Comparison of ENCODE assay signal across 8 mouse cellular contexts in genomic region chr1:134196386-134196785, GRCm38 (mm10). TPM values are rescaled to one million over a fixed set of nuclear protein-coding genes. Genes with fewer than 3 reads are reported as not detected.
A peak's percentile ranks its signal among the peaks of the same experiment; 100 is the strongest.
DNase-seq lines count a peak whose midpoint lies in the region; ATAC-seq and TF ChIP-seq lines count a peak whose summit lies in the region.

No protein-coding gene starts in this region.

- peak overlapping the region; percentile 89 for H3K27ac ChIP-seq in CH12.LX (ENCODE audit: insufficient read depth, low read depth)
- no peak overlapping the region for H3K27ac ChIP-seq in embryonic facial prominence, embryonic 14.5 days (replicated peaks; ENCODE audit: low read depth, low read length)
- peak overlapping the region; percentile 71 for H3K27ac ChIP-seq in heart, postnatal 0 days (ENCODE audit: low read depth)
- peak overlapping the region; percentile 28; the same call in 1 of the 2 replicates for H3K27ac ChIP-seq in small intestine, adult 2 months (ENCODE audit: insufficient read depth, low read depth, low read length)

- peak overlapping the region; percentile 55 to 66 (median 56) for H3K4me3 ChIP-seq in CH12.LX (replicated peaks in 1 of 3; ENCODE audit: low read depth in 2 of 3, low read length in 2 of 3, poor library complexity in 1 of 3)
- no peak overlapping the region for H3K4me3 ChIP-seq in embryonic facial prominence, embryonic 14.5 days (ENCODE audit: low read depth, low read length)
- H3K4me3 ChIP-seq in heart, postnatal 0 days (ENCODE audit: low read depth, low read length), result no peak overlapping the region
- H3K4me3 ChIP-seq in small intestine, adult 2 months (ENCODE audit: low read depth, low read length), result no peak overlapping the region

- peak; percentile 39; the same call in 1 of the 2 replicates for TF ChIP-seq POLR2A in CH12.LX (IDR thresholded peaks at IDR 0.05; ENCODE audit: low read depth, low read length)
- TF ChIP-seq POLR2A in small intestine, adult 2 months (IDR thresholded peaks at IDR 0.05; ENCODE audit: low read depth, low read length), result no peak

- no peaks in the 10 kb centered on the region for H3K36me3 ChIP-seq in CH12.LX (replicated peaks in 1 of 2; ENCODE audit: control insufficient read depth in 1 of 2, insufficient read depth in 1 of 2, low read length in 1 of 2)
- H3K36me3 ChIP-seq in embryonic facial prominence, embryonic 14.5 days (ENCODE audit: control insufficient read depth, insufficient read depth, low read length), result no peaks in the 10 kb centered on the region
- no peaks in the 10 kb centered on the region for H3K36me3 ChIP-seq in heart, postnatal 0 days (replicated peaks; ENCODE audit: control insufficient read depth, insufficient read depth, low read length)
- H3K36me3 ChIP-seq in small intestine, adult 2 months (ENCODE audit: control insufficient read depth, insufficient read depth, low read length), result no peaks in the 10 kb centered on the region

- in situ Hi-C loops in CH12.LX (cut with MboI; ENCODE audit: low pct_ligation_motif_present, low pct_unique_long_range_greater_than_20kb, low sequenced_read_pairs), result loop anchor here (5.0 to 10.0 kb wide), 2 partner anchors 36 to 98 kb away; no protein-coding TSS in a partner anchor

- TF ChIP-seq CTCF in CH12.LX (conservative IDR thresholded peaks at IDR 0.05 in 1 of 2, IDR thresholded peaks at IDR 0.05 in 1 of 2; ENCODE audit: low read depth in 2 of 2, low read length in 2 of 2), result peak; percentile 89 to 91
- TF ChIP-seq CTCF in heart, postnatal 0 days (IDR thresholded peaks at IDR 0.05; ENCODE audit: low read depth), result peak; percentile 75
- TF ChIP-seq CTCF in small intestine, adult 2 months (IDR thresholded peaks at IDR 0.05; ENCODE audit: extremely low read depth, insufficient read length, insufficient replicate concordance, low read depth, low read length), result peak; percentile 82

- H3K9me3 ChIP-seq in CH12.LX (replicated peaks; ENCODE audit: low read length), result no peaks in the 10 kb centered on the region
- H3K9me3 ChIP-seq in embryonic facial prominence, embryonic 14.5 days (ENCODE audit: control insufficient read depth, low read length), result no peaks in the 10 kb centered on the region
- no peaks in the 10 kb centered on the region for H3K9me3 ChIP-seq in heart, postnatal 0 days (replicated peaks; ENCODE audit: control insufficient read depth, low read length)

- no peaks in the 10 kb centered on the region for H3K79me2 ChIP-seq in CH12.LX (replicated peaks; ENCODE audit: control insufficient read depth, extremely low read depth, insufficient read depth, poor library complexity, severe bottlenecking)

- 45% methylated on average over 4 of the region's 4 CpGs for WGBS in embryonic facial prominence, embryonic 14.5 days
- 57% methylated on average over 4 of the region's 4 CpGs for WGBS in heart, postnatal 0 days
- WGBS in small intestine, adult 2 months, result 37% methylated on average over 4 of the region's 4 CpGs

- TF ChIP-seq RAD21 in CH12.LX (IDR thresholded peaks at IDR 0.05; ENCODE audit: low read depth, low read length), result peak; percentile 71

- DNase-seq in CH12.LX (ENCODE audit: extremely low read depth) (peak; percentile 99), adipocyte (ENCODE audit: low spot score) (peak; percentile 74)
- DNase-seq in embryonic facial prominence, embryonic 14.5 days (ENCODE audit: low spot score), result peak; percentile 59
- peak; percentile 16 for DNase-seq in heart, postnatal 0 days (ENCODE audit: low spot score)
- peak; percentile 92 for DNase-seq in layer of hippocampus, adult 9-11 months
- peak; percentile 85 for DNase-seq in lung, postnatal 25 days (ENCODE audit: low spot score)

- 0 out of 2 replicates have a peak, but pooled peaks have one; percentile 5 for ATAC-seq in embryonic facial prominence, embryonic 14.5 days (ENCODE audit: low read depth)
- peak; percentile 37 for ATAC-seq in heart, postnatal 0 days (ENCODE audit: insufficient read depth, low read depth)
- no peak for ATAC-seq in erythroid progenitor cell, adult 5-6 weeks (replicated peaks; ENCODE audit: low FRiP score, poor library complexity, severe bottlenecking)

- no peaks in the 10 kb centered on the region for H3K27me3 ChIP-seq in CH12.LX (replicated peaks)
- H3K27me3 ChIP-seq in embryonic facial prominence, embryonic 14.5 days (replicated peaks; ENCODE audit: control insufficient read depth, insufficient read depth, low read length), result no peaks in the 10 kb centered on the region
- no peaks in the 10 kb centered on the region for H3K27me3 ChIP-seq in heart, postnatal 0 days (ENCODE audit: control insufficient read depth, insufficient read depth, low read length)
- H3K27me3 ChIP-seq in small intestine, adult 2 months (ENCODE audit: control insufficient read depth, insufficient read depth, low read length), result no peaks in the 10 kb centered on the region

- peak; percentile 99 for TF ChIP-seq EP300 in CH12.LX (IDR thresholded peaks at IDR 0.05; ENCODE audit: low read length)
- TF ChIP-seq EP300 in heart, postnatal 0 days (IDR thresholded peaks at IDR 0.05; ENCODE audit: low read depth), result no peak

- peaks cover 31 to 94% of the 10 kb centered on the region in 2 experiments for H3K4me1 ChIP-seq in CH12.LX (ENCODE audit: control insufficient read depth in 1 of 2, insufficient read depth in 2 of 2)
- H3K4me1 ChIP-seq in embryonic facial prominence, embryonic 14.5 days (ENCODE audit: control insufficient read depth, insufficient read depth, low read length), result peaks cover 15% of the 10 kb centered on the region
- peaks cover 27% of the 10 kb centered on the region for H3K4me1 ChIP-seq in heart, postnatal 0 days (ENCODE audit: control insufficient read depth, insufficient read depth)
- 0 out of 2 replicates have a peak, but pooled peaks cover 5% of the 10 kb centered on the region for H3K4me1 ChIP-seq in small intestine, adult 2 months (ENCODE audit: control insufficient read depth, insufficient read depth, insufficient read length, low read length)

- peak overlapping the region; percentile 64 for H3K9ac ChIP-seq in CH12.LX (ENCODE audit: insufficient read depth, low read depth)
- no peak overlapping the region for H3K9ac ChIP-seq in embryonic facial prominence, embryonic 14.5 days (ENCODE audit: low read depth, low read length)
- H3K9ac ChIP-seq in heart, postnatal 0 days (replicated peaks; ENCODE audit: low read depth, low read length), result no peak overlapping the region

- H3K4me2 ChIP-seq in CH12.LX (ENCODE audit: insufficient read depth, low read depth, poor library complexity, severe bottlenecking), result peak overlapping the region; percentile 73
- no peak overlapping the region for H3K4me2 ChIP-seq in embryonic facial prominence, embryonic 14.5 days (ENCODE audit: low read depth, low read length)
- peak overlapping the region; percentile 8; the same call in 1 of the 2 replicates for H3K4me2 ChIP-seq in heart, postnatal 0 days (ENCODE audit: low read depth, low read length)

- dilution Hi-C loops in CH12.LX (cut with MboI; ENCODE audit: extremely low pct_ligation_motif_present, extremely low pct_unique_long_range_greater_than_20kb, low sequenced_read_pairs), result no loop called here

TF ChIP-seq in CH12.LX, 34 proteins besides CTCF, POLR2A, EP300 and RAD21 (continues in another document):
- TF ChIP-seq BHLHE40 (IDR thresholded peaks at IDR 0.05; ENCODE audit: low read depth, low read length), result peak; percentile 75
- peak; percentile 100 for TF ChIP-seq IRF4 (IDR thresholded peaks at IDR 0.05; ENCODE audit: low read depth, low read length)
- TF ChIP-seq USF2 (conservative IDR thresholded peaks at IDR 0.05; ENCODE audit: low read depth, low read length), result no peak; the same call in 1 of the 2 replicates
- TF ChIP-seq SMC3 (IDR thresholded peaks at IDR 0.05; ENCODE audit: low read depth, low read length), result peak; percentile 87
- TF ChIP-seq ELF1 (IDR thresholded peaks at IDR 0.05; ENCODE audit: low read depth, low read length), result peak; percentile 56; the same call in 1 of the 2 replicates
- peak; percentile 98 for TF ChIP-seq ETS1 (conservative IDR thresholded peaks at IDR 0.05; ENCODE audit: low read depth, low read length)
- peak; percentile 75 for TF ChIP-seq JUN (IDR thresholded peaks at IDR 0.05; ENCODE audit: insufficient read depth, low read depth, low read length)

RNA-seq across cellular contexts. Expression of gene Mybph, which starts 3.1 kb away (rescaled TPM):
- total RNA-seq in CH12.LX (2012; rRNA removed) (0.25 TPM in 2 replicates), CH12.LX (2014; rRNA removed) (0.51 and 0.62 TPM in 2 replicates)
- 2.4 and 3.0 TPM in 2 replicates for polyA plus RNA-seq in CH12.LX (2012; ENCODE audit: insufficient read length, low read depth)
- polyA plus RNA-seq in embryonic facial prominence, embryonic 14.5 days (2014; fragmentation: Nextera tagmentation; extraction: Ambion mirVana), result 151 and 157 TPM in 2 replicates
- total RNA-seq in heart, postnatal 0 days (2014; rRNA removed; ENCODE audit: low replicate concordance), result not detected in 2 replicates
- 0.12 TPM in 2 replicates for polyA plus RNA-seq in heart, postnatal 0 days (2015; fragmentation: Nextera tagmentation; extraction: Ambion mirVana)
- 0.05 and 0.08 TPM in 2 replicates for polyA plus RNA-seq in small intestine, adult 2 months (2012; rRNA removed)
- total RNA-seq in erythroid progenitor cell, adult 5-6 weeks (2015; ENCODE audit: low replicate concordance), result not detected in 2 replicates
- 0.39 TPM in 1 of 2 replicates, not detected in the other for total RNA-seq in erythroid progenitor cell, adult 5-6 weeks (2017; ENCODE audit: low replicate concordance)

RNA-seq across cellular contexts. Expression of gene Chil1, which starts 14.4 kb away (rescaled TPM):
- total RNA-seq in CH12.LX (2012; rRNA removed), result 1.5 and 1.7 TPM in 2 replicates
- 6.1 and 6.3 TPM in 2 replicates for total RNA-seq in CH12.LX (2014; rRNA removed)
- 6.7 and 10.2 TPM in 2 replicates for polyA plus RNA-seq in CH12.LX (2012; ENCODE audit: insufficient read length, low read depth)
- 23.3 and 27.0 TPM in 2 replicates for polyA plus RNA-seq in embryonic facial prominence, embryonic 14.5 days (2014; fragmentation: Nextera tagmentation; extraction: Ambion mirVana)
- 0.69 TPM in 1 of 2 replicates, not detected in the other for total RNA-seq in heart, postnatal 0 days (2014; rRNA removed; ENCODE audit: low replicate concordance)
- 0.59 and 0.95 TPM in 2 replicates for polyA plus RNA-seq in heart, postnatal 0 days (2015; fragmentation: Nextera tagmentation; extraction: Ambion mirVana)
- 0.46 and 0.88 TPM in 2 replicates for polyA plus RNA-seq in small intestine, adult 2 months (2012; rRNA removed)
- 19.3 and 76.8 TPM in 2 replicates for total RNA-seq in erythroid progenitor cell, adult 5-6 weeks (2015; ENCODE audit: low replicate concordance)
- total RNA-seq in erythroid progenitor cell, adult 5-6 weeks (2017; ENCODE audit: low replicate concordance), result 13.9 and 22.5 TPM in 2 replicates

RNA-seq across cellular contexts. Expression of gene Adora1, which starts 38.8 kb away (rescaled TPM):
- total RNA-seq in CH12.LX (2012; rRNA removed), result not detected in 2 replicates
- not detected in 2 replicates for total RNA-seq in CH12.LX (2014; rRNA removed)
- 0.10 and 0.20 TPM in 2 replicates for polyA plus RNA-seq in CH12.LX (2012; ENCODE audit: insufficient read length, low read depth)
- 1.5 and 1.8 TPM in 2 replicates for polyA plus RNA-seq in embryonic facial prominence, embryonic 14.5 days (2014; fragmentation: Nextera tagmentation; extraction: Ambion mirVana)
- 15.5 and 29.2 TPM in 2 replicates for total RNA-seq in heart, postnatal 0 days (2014; rRNA removed; ENCODE audit: low replicate concordance)
- 11.7 and 12.9 TPM in 2 replicates for polyA plus RNA-seq in heart, postnatal 0 days (2015; fragmentation: Nextera tagmentation; extraction: Ambion mirVana)
- polyA plus RNA-seq in small intestine, adult 2 months (2012; rRNA removed), result 1.2 and 3.5 TPM in 2 replicates
- not detected in 2 replicates for total RNA-seq in erythroid progenitor cell, adult 5-6 weeks (2015; ENCODE audit: low replicate concordance)
- not detected in 2 replicates for total RNA-seq in erythroid progenitor cell, adult 5-6 weeks (2017; ENCODE audit: low replicate concordance)

Comparison
In these comparisons a context has a peak if more than half of its experiments do, and no peak if none do; other contexts are left out.
1. DNase-seq: peak in every context shown above with its lines; median percentile 99 in CH12.LX; 92 in layer of hippocampus, adult 9-11 months; 85 in lung, postnatal 25 days; 74 in adipocyte; 59 in embryonic facial prominence, embryonic 14.5 days; 16 in heart, postnatal 0 days.
2. H3K4me3 ChIP-seq: peak in CH12.LX (3 of 3); none in embryonic facial prominence, embryonic 14.5 days (single experiment), heart, postnatal 0 days (single experiment) and small intestine, adult 2 months (single experiment).
3. RNA of gene Mybph, which starts 3.1 kb away (polyA plus RNA-seq): 151 to 157 TPM in embryonic facial prominence, embryonic 14.5 days; 2.4 to 3.0 TPM in CH12.LX, 0.12 TPM in heart, postnatal 0 days and 0.05 to 0.08 TPM in small intestine, adult 2 months; every median in the first group is over 10 times any median in the second.
4. Peak in every context shown above with its lines, with median percentiles within 50 percentile points of each other: CTCF ChIP-seq.